Mouse (Mus musculus) mouse trophoblast stem cell (cell line): ENCODE measurements around the gene Nicn1.

ENCODE experiments used
- in situ Hi-C, 2 experiments: fragments of 300-500 bp; cut with MseI, MboI; formaldehyde crosslinking; loops; 2 replicates in 1 of 2; 3 replicates in 1 of 2; pipeline ENCODE4 v1.15.1; 2025

Gene Nicn1

GRCm38 (mm10) chr9:108337848-108338550 is 47.8 kb downstream of the Nicn1 start:
- in situ Hi-C loops = no loop called here

GRCm38 (mm10) chr9:108338551-108338885 is 48.3 kb downstream of the Nicn1 start:
- in situ Hi-C loops = no loop called here

- in situ Hi-C loops = no loop called here
Observed at GRCm38 (mm10) chr9:108338886-108339781, 48.9 kb downstream of the Nicn1 start, which contains the start of gene Gpx1. Gpx1 (plus strand) TSS chr9:108338903.

GRCm38 (mm10) chr9:108339886-108340257 is 49.6 kb downstream of the Nicn1 start:
- in situ Hi-C loops = no loop called here

- in situ Hi-C loops = no loop called here
Observed at GRCm38 (mm10) chr9:108340258-108341138, 50.3 kb downstream of the Nicn1 start.

- in situ Hi-C loops = no loop called here
Observed at GRCm38 (mm10) chr9:108341139-108341475, 50.9 kb downstream of the Nicn1 start.

- in situ Hi-C loops = no loop called here
Observed at GRCm38 (mm10) chr9:108341801-108342200, 51.6 kb downstream of the Nicn1 start.

GRCm38 (mm10) chr9:108342301-108342831 is 52.1 kb downstream of the Nicn1 start:
- in situ Hi-C loops = no loop called here

- in situ Hi-C loops = no loop called here
Observed at GRCm38 (mm10) chr9:108343331-108343730, 53.1 kb downstream of the Nicn1 start.

- in situ Hi-C loops = no loop called here
Observed at GRCm38 (mm10) chr9:108343835-108344234, 53.6 kb downstream of the Nicn1 start.

GRCm38 (mm10) chr9:108344471-108344870 is 54.2 kb downstream of the Nicn1 start:
- in situ Hi-C loops = no loop called here
